Mouse (Mus musculus): Measurements from ENCODE around the gene Zeb2. TPM values are rescaled to one million over a fixed set of nuclear protein-coding genes. Genes with fewer than 3 reads are reported as not detected.

The Zeb2 gene
- polyA plus RNA-seq, 1 experiment from 2014 or later = 44.5 TPM

- DNase-seq (ENCODE audit: low spot score) (peak; percentile 49), ATAC-seq (replicated peaks; ENCODE audit: low FRiP score, low TSS enrichment, low read depth) (no peak)
- H3K27ac ChIP-seq (ENCODE audit: low read depth) = no peak overlapping the region
- no peak overlapping the region for H3K9ac ChIP-seq (ENCODE audit: low read length)
- 55% methylated on average over 15 of the region's 15 CpGs for WGBS
- H3K4me1 ChIP-seq (replicated peaks; ENCODE audit: control insufficient read depth, insufficient read depth, low read length) = 0 out of 2 replicates have a peak, but pooled peaks cover 2% of the 10 kb centered on the region
- H3K36me3 ChIP-seq (ENCODE audit: control insufficient read depth, insufficient read depth, low read length) = peaks cover 8% of the 10 kb centered on the region; the same call in 1 of the 2 replicates
- no peak overlapping the region for H3K4me3 ChIP-seq (ENCODE audit: low read depth, low read length)
- no peaks in the 10 kb centered on the region for H3K9me3 ChIP-seq (ENCODE audit: control insufficient read depth, low read length)
- no peak overlapping the region for H3K4me2 ChIP-seq (ENCODE audit: low read length)
- H3K27me3 ChIP-seq (replicated peaks; ENCODE audit: control insufficient read depth, insufficient read depth, low read length) = no peaks in the 10 kb centered on the region
Measured at GRCm38 (mm10) chr2:45088435-45089250, 28.6 kb downstream of the Zeb2 start.

- WGBS = 39% methylated on average over 4 of the region's 4 CpGs
- Histone ChIP-seq H3K27ac (ENCODE audit: low read depth) (no peak overlapping the region), H3K36me3 (ENCODE audit: control insufficient read depth, insufficient read depth, low read length) (peaks cover 3% of the 10 kb centered on the region; the same call in 1 of the 2 replicates), H3K27me3 (replicated peaks; ENCODE audit: control insufficient read depth, insufficient read depth, low read length) (no peaks in the 10 kb centered on the region), H3K9me3 (ENCODE audit: control insufficient read depth, low read length) (no peaks in the 10 kb centered on the region), H3K4me2 (ENCODE audit: low read length) (no peak overlapping the region), H3K4me3 (ENCODE audit: low read depth, low read length) (no peak overlapping the region), H3K4me1 (replicated peaks; ENCODE audit: control insufficient read depth, insufficient read depth, low read length) (0 out of 2 replicates have a peak, but pooled peaks cover 2% of the 10 kb centered on the region), H3K9ac (ENCODE audit: low read length) (no peak overlapping the region)
- no peak for DNase-seq (ENCODE audit: low spot score)
- no peak for ATAC-seq (replicated peaks; ENCODE audit: low FRiP score, low TSS enrichment, low read depth)
Measured at GRCm38 (mm10) chr2:45087208-45087607, 30.0 kb downstream of the Zeb2 start.

DNA sequence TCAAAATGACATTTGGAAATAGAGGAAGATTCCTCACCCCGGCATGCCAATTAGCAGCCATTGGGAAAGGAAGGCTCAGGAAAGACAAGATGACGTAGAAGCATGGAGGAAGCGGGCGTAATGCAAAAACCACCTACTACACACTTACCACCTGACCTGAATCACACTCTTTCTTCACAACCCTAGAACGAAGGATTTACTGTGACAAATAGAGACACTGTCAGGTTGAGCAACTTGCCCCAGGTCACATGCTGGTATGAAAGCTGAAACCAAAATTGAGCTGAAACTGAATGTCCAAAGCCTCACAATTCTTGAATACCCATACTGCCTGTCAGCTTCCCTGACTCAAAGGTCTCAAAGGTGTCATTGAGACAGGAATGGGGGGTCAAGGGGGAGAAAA, 31.5 kb downstream of the Zeb2 start:
- Histone ChIP-seq H3K27me3 (replicated peaks; ENCODE audit: control insufficient read depth, insufficient read depth, low read length) (no peaks in the 10 kb centered on the region), H3K4me2 (ENCODE audit: low read length) (no peak overlapping the region), H3K9me3 (ENCODE audit: control insufficient read depth, low read length) (no peaks in the 10 kb centered on the region), H3K9ac (ENCODE audit: low read length) (no peak overlapping the region), H3K36me3 (ENCODE audit: control insufficient read depth, insufficient read depth, low read length) (peaks cover 3% of the 10 kb centered on the region; the same call in 1 of the 2 replicates), H3K4me3 (ENCODE audit: low read depth, low read length) (no peak overlapping the region), H3K27ac (ENCODE audit: low read depth) (no peak overlapping the region), H3K4me1 (replicated peaks; ENCODE audit: control insufficient read depth, insufficient read depth, low read length) (0 out of 2 replicates have a peak, but pooled peaks cover 2% of the 10 kb centered on the region)
- 91% methylated on average over 5 of the region's 5 CpGs for WGBS
- DNase-seq (ENCODE audit: low spot score) = no peak
- ATAC-seq (replicated peaks; ENCODE audit: low FRiP score, low TSS enrichment, low read depth) = no peak

DNA sequence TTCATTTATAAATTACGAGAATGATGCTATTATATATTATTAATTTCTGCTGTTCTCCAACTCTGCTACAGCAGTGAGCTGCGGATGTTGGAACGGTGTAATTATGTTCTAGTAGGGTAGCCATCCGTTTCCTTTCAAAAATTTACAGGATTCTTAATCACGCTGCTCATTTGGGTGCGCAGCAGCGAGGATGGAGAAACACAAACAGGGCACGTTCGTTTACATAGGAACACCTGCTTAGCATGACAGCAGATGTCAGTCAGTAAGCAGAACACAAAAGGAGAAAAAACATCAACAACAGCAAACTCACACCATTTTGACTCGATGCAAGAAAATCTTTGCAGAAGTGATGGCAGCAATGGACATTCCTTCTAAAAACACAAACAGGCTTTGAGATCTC, 34.2 kb downstream of the Zeb2 start:
- 52% methylated on average over 10 of the region's 10 CpGs for WGBS
- Histone ChIP-seq H3K9me3 (ENCODE audit: control insufficient read depth, low read length) (no peaks in the 10 kb centered on the region), H3K27ac (ENCODE audit: low read depth) (no peak overlapping the region), H3K4me3 (ENCODE audit: low read depth, low read length) (no peak overlapping the region), H3K4me2 (ENCODE audit: low read length) (no peak overlapping the region), H3K36me3 (ENCODE audit: control insufficient read depth, insufficient read depth, low read length) (peaks cover 3% of the 10 kb centered on the region; the same call in 1 of the 2 replicates), H3K4me1 (replicated peaks; ENCODE audit: control insufficient read depth, insufficient read depth, low read length) (peaks cover 2% of the 10 kb centered on the region; the same call in 1 of the 2 replicates), H3K27me3 (replicated peaks; ENCODE audit: control insufficient read depth, insufficient read depth, low read length) (no peaks in the 10 kb centered on the region), H3K9ac (ENCODE audit: low read length) (no peak overlapping the region)
- ATAC-seq (replicated peaks; ENCODE audit: low FRiP score, low TSS enrichment, low read depth) = no peak
- DNase-seq (ENCODE audit: low spot score) = no peak

- Histone ChIP-seq H3K9ac (ENCODE audit: low read length) (no peak overlapping the region), H3K27me3 (replicated peaks; ENCODE audit: control insufficient read depth, insufficient read depth, low read length) (no peaks in the 10 kb centered on the region), H3K4me3 (ENCODE audit: low read depth, low read length) (no peak overlapping the region), H3K4me2 (ENCODE audit: low read length) (no peak overlapping the region), H3K4me1 (replicated peaks; ENCODE audit: control insufficient read depth, insufficient read depth, low read length) (no peaks in the 10 kb centered on the region; the same call in 1 of the 2 replicates), H3K27ac (ENCODE audit: low read depth) (no peak overlapping the region), H3K36me3 (ENCODE audit: control insufficient read depth, insufficient read depth, low read length) (peaks cover 3% of the 10 kb centered on the region; the same call in 1 of the 2 replicates), H3K9me3 (ENCODE audit: control insufficient read depth, low read length) (no peaks in the 10 kb centered on the region)
- WGBS = 87% methylated on average over 4 of the region's 4 CpGs
- no peak for ATAC-seq (replicated peaks; ENCODE audit: low FRiP score, low TSS enrichment, low read depth)
- no peak for DNase-seq (ENCODE audit: low spot score)
Measured at GRCm38 (mm10) chr2:45081559-45081958, 35.6 kb downstream of the Zeb2 start.

DNA sequence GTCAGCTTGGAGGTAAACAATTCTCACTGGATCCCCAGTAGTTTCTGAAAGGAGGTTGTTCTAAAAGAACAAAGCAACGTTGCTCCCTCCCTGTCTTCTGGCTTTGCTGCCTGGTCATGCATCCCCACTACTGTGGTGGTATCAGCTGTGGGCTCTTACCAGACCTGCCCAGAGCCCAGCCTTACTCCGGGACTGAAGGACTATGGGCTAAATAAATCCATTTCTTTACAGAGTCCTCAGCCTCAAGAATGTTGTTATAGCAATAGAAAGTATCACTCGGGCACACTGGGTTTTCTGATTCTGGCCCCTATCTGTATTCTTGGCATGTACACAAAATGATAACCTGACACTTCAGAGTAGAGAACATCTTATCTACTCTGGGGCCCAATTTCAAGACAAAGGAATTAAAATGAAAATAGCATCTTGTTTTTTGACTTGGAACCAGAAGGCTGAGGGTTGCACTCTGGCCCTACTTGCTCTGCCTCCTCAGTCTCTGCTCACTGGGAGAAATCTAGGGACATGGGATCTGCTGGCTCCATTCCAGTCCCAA, 39.2 kb downstream of the Zeb2 start:
- Histone ChIP-seq H3K36me3 (ENCODE audit: control insufficient read depth, insufficient read depth, low read length) (no peaks in the 10 kb centered on the region), H3K4me1 (replicated peaks; ENCODE audit: control insufficient read depth, insufficient read depth, low read length) (no peaks in the 10 kb centered on the region; the same call in 1 of the 2 replicates), H3K27me3 (replicated peaks; ENCODE audit: control insufficient read depth, insufficient read depth, low read length) (no peaks in the 10 kb centered on the region), H3K9ac (ENCODE audit: low read length) (no peak overlapping the region), H3K27ac (ENCODE audit: low read depth) (no peak overlapping the region), H3K9me3 (ENCODE audit: control insufficient read depth, low read length) (no peaks in the 10 kb centered on the region), H3K4me3 (ENCODE audit: low read depth, low read length) (no peak overlapping the region), H3K4me2 (ENCODE audit: low read length) (no peak overlapping the region)
- 61% methylated on average over 3 of the region's 3 CpGs for WGBS
- no peak for ATAC-seq (replicated peaks; ENCODE audit: low FRiP score, low TSS enrichment, low read depth)
- DNase-seq (ENCODE audit: low spot score) = no peak

DNA sequence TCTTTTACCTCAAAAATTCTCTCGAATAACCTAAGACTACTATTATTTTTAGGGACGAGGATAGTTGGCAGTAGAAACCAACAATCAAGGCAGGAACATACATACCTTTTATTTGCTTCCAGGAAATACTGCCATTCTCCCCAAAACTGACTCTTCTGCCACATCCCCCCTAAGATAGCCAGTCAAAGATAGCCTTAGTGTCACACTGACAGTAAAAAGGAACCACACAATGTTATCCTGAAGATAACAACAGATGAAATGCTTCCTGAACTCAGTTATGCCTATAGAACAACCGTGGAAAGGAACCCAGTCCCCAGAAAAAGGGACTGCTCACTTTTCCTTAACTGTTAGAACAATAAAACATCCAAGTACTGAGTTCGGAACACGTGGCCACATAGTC, 39.8 kb downstream of the Zeb2 start:
- H3K4me2 ChIP-seq (ENCODE audit: low read length) = no peak overlapping the region
- H3K4me3 ChIP-seq (ENCODE audit: low read depth, low read length) = no peak overlapping the region
- DNase-seq (ENCODE audit: low spot score) = no peak
- no peak for ATAC-seq (replicated peaks; ENCODE audit: low FRiP score, low TSS enrichment, low read depth)
- no peaks in the 10 kb centered on the region for H3K27me3 ChIP-seq (replicated peaks; ENCODE audit: control insufficient read depth, insufficient read depth, low read length)
- no peak overlapping the region for H3K9ac ChIP-seq (ENCODE audit: low read length)
- H3K27ac ChIP-seq (ENCODE audit: low read depth) = no peak overlapping the region
- H3K4me1 ChIP-seq (replicated peaks; ENCODE audit: control insufficient read depth, insufficient read depth, low read length) = no peaks in the 10 kb centered on the region; the same call in 1 of the 2 replicates
- H3K36me3 ChIP-seq (ENCODE audit: control insufficient read depth, insufficient read depth, low read length) = no peaks in the 10 kb centered on the region
- no peaks in the 10 kb centered on the region for H3K9me3 ChIP-seq (ENCODE audit: control insufficient read depth, low read length)
- 82% methylated on average over 5 of the region's 5 CpGs for WGBS

GRCm38 (mm10) chr2:45073025-45073424, 44.2 kb downstream of the Zeb2 start:
- WGBS = 65% methylated on average over 6 of the region's 6 CpGs
- DNase-seq (ENCODE audit: low spot score) (no peak), ATAC-seq (replicated peaks; ENCODE audit: low FRiP score, low TSS enrichment, low read depth) (no peak)
- Histone ChIP-seq H3K4me1 (replicated peaks; ENCODE audit: control insufficient read depth, insufficient read depth, low read length) (no peaks in the 10 kb centered on the region), H3K27me3 (replicated peaks; ENCODE audit: control insufficient read depth, insufficient read depth, low read length) (no peaks in the 10 kb centered on the region), H3K27ac (ENCODE audit: low read depth) (no peak overlapping the region), H3K4me3 (ENCODE audit: low read depth, low read length) (no peak overlapping the region), H3K36me3 (ENCODE audit: control insufficient read depth, insufficient read depth, low read length) (no peaks in the 10 kb centered on the region), H3K9me3 (ENCODE audit: control insufficient read depth, low read length) (no peaks in the 10 kb centered on the region), H3K9ac (ENCODE audit: low read length) (no peak overlapping the region), H3K4me2 (ENCODE audit: low read length) (no peak overlapping the region)

Data from intestine, embryonic 14.5 days (tissue).